Mouse (Mus musculus) testis, adult 2 months (tissue): ENCODE results near the gene Pllp.

Experiments
- CTCF ChIP-seq: fragments of 200-500 bp; IDR thresholded peaks from 2 replicates; pipeline ENCODE4 v1.5.1; 2012; ENCODE audit warnings: low read depth, mild to moderate bottlenecking, inconsistent platforms, low read length, moderate library complexity; ENCODE audit not compliant: control insufficient read depth, insufficient read depth, insufficient replicate concordance
- POLR2A ChIP-seq: fragments of 200-500 bp; IDR thresholded peaks from 2 replicates; pipeline ENCODE4 v1.6.1; 2012; ENCODE audit warnings: low read depth, mild to moderate bottlenecking, inconsistent platforms, low read length, moderate library complexity; ENCODE audit not compliant: control insufficient read depth

DNA sequence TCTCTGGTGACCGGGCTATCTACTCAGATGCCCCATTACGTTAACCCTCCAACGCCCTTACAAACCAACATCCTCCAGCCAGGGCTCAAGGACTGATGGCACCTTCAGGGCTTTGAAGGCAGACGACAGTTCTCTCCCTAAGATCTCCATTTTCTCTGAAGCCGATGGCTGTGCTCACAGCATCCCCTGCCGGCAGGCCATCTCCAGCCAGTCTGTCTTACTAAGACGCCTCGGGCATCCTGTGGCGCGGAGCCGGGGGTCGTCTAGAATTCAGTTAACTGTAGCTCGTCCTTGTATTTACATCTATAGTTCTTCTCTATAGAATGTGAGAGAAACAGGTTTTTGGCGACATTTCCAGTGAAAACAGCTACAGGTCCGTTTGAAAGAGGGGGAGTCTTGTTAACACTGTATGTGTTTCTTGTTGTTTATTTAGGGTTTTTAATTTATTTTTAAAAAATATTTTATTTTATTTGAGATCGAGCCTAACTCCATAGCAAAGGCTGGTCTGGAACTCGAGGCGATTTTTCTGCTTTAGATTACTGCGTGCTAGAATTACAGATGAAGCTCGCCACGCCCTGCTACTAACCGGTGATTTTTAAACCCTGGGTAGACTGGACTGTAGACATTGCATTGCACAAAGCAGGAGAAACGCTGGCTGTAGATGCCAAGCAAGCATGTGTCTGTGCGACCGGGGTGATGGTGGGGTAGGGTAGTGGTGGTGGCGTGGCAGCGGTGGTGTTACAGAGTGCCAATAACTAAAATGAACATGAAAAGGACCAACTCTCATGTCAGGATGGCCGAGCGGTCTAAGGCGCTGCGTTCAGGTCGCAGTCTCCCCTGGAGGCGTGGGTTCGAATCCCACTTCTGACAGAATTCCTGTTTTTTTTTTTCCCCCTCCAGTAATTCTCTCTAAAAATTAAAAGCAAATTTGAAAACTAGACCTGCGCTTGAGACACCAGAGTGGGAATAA is 7.1 kb upstream of the Pllp start:
- TF ChIP-seq CTCF (peak; percentile 64; the same call in 1 of the 2 replicates), POLR2A (no peak)
